Mouse (Mus musculus): Measurements from ENCODE around the gene Kntc1.
A peak's percentile ranks its signal among the peaks of the same experiment; 100 is the strongest.

Kntc1 gene

DNA sequence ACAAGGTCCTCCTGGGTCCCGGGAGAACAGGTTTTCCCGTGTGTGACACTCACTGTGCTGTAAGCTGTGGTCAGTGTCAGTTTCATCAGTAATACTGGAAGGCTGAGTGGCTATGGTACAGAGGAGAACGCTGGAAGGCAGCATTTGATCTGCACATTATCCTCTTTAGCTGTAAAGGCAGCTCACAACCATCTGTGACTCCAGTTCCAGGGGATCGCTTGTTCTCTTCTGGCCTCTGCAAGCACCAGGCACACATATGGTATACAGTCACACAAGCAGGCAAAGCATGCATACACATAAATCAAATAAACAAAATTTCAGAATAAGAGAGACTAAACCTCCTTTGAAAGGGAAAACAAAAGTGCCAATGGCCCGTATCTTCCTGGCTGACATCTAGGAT is 59.0 kb downstream of the Kntc1 start:
- no peak for DNase-seq (ENCODE audit: inconsistent ontology term)

DNA sequence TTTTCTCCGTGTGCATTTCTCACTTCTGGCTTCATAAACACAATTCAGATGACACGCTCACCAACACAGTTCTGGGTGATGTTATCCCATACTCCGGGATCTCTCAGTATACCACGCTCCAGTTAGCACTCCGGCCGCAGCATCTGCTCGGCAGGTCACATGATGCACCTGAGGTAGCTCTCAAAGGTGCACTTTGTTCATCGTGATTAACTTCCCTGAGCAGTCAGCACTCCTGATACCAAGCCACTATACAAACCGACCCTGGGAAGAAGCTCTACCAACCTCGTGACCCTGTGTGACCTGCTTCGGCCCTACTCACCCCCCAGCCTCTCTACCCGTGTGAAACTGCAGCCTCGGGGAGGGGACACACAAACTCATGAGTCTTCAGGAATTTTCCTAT is 59.6 kb downstream of the Kntc1 start:
- no peak for DNase-seq (ENCODE audit: inconsistent ontology term)

DNA sequence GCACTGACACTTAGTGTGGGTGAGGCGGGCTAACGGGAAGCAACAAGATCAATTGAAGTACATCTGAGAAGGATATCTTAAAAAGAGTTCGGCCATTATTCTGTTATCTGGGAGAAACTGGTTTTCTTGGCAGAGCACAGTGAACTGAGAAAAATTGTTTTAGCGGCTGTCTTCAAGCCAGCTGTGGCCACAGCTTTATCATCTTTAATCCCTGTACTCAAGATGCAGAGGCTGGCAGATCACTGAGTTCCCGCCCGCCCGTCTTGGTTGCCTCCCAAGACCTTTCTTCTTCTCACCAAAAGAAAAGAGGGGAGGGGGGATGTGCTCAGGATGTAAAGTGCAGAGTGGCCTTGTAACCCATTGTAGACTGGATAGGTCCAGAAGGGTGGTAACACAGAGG is 67.4 kb downstream of the Kntc1 start:
- DNase-seq (ENCODE audit: inconsistent ontology term), result no peak

DNA sequence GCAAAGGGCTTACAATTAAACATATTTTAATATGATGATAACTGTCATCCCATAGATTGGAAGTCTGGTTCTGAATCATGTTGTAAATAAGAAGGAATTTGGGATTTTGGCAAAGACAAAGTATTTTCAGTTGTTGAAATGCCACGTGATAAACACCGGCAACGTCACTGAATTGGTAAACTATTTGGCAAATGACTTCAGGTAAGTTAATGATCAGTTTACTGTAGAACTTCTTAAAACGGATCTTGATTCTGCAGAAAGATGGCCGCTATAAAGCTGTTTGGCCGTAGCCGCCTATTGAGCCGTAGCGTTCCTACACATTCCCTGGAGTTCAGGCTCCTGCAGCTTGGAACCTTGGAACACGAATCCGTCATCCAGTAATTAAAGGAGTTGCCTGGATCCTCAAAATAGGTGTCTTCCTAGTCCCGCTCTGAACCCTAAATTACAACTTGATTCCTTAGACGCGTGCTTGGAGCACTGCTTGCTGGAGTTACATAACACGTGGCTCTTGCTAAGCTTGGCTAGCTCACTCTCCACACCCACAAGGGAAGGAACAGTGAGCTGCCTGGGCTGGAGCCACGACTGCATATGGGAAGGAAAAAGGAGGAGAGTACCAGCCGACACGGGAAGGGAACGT is 69.5 kb downstream of the Kntc1 start:
- DNase-seq (ENCODE audit: inconsistent ontology term), result no peak

DNA sequence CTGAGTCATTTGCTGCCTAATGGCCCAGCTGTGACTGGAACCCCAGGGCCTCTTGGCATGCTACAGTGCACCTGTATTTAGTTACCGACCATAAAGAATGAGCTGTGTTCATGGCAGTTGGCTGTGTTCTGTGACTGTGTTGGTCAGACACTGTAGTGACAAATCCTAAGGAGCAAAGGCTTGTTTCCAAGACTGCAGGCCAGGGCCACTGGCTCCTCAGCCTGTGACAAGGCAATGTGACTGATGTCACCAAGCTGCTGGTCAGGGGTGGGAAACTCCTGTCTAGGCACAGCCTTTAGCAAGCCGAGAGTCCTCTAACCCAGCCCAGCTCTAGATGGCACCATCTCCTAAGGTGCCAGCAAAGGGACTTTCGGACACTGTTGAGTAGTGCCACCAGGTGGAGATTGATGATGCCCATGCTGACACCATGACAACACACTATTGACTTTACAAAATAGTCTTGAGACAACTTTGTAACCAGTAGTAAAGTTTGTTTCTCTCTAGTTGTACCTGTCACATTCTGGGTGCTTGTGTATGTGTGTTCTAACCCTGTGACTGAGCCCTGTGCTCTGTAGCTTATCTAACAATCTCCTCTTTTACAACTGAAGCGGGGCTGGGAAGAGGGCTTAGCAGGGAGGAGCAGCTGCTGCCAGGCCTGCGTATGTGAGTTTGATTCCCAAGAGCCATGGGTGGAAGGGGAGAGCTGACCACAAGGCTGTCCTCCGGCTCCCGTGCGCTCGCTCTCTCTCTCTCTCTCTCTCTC is 71.2 kb downstream of the Kntc1 start:
- DNase-seq (ENCODE audit: inconsistent ontology term), result no peak

DNA sequence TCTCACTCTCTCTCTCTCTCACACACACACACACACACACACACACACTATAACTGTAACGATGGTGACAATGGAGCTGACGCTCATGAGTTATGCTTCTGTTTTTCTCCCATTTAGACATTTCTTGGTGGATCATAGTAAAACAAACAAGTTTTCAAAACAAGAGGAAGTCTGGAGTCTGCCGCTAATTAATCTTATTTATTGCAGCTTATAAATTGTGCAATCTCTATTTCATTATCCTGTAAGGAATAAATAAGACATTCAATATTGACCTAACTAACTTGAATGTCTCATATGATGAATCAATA is 71.7 kb downstream of the Kntc1 start:
- DNase-seq (ENCODE audit: inconsistent ontology term), result no peak

DNA sequence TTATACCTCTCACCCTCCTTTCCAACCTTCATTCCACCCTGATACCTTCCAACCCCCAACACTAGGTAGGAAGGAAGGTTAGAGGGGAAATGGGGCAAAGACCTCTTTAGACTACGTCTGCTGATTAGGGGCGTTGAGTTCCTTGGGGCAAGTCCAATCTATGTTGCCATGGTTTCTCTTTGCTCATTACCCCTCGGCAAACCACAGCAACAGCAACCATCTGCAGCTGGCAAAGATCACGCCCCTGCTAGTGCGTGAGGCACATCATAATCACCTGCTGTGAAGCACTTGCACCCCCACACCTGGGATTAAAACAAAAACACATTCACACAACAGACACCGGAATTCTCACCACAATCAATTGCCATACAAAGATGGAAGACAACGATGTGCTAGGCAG is 73.2 kb downstream of the Kntc1 start:
- DNase-seq (ENCODE audit: inconsistent ontology term), result no peak

DNA sequence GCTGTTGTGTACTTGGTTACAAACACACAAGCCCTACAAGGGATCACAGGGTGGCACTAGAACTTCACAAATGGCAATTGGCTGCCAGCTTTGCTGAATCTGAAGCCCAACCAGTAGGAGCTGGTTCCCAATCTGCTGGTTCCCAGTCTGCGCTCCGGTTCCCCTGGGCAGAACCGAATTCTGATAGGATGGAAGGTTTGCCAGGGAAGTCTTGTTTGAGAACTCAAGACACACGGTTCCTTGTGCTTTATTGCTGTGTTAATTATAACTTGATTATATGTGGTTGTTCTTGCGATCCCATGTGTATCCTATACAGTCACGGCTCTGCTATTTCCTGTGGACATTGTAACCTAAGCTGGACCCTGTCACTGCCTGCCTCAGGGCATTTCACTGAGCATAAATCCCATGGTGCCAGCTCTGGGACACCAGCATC is 78.2 kb downstream of the Kntc1 start:
- peak; percentile 31 for DNase-seq (ENCODE audit: inconsistent ontology term)

DNA sequence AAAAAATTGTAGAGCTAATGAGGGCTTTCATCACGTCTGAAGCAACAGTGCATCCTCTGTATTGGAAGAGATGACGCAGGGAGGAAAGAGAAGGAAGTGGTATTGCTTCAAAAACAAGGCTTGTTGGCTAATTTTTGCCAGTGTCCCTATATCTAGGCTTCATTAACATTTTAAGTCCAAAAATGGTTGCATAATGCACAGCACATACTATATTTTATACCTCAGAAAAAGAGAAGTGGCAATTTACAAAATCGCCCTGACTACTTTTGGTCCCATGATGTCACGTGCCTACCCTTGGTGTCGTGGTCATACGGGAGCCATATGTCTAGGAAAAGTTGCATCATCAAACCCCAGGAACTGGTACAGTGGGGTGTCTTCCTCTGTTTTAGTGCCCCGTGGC is 82.8 kb downstream of the Kntc1 start:
- no peak for DNase-seq (ENCODE audit: inconsistent ontology term)

DNA sequence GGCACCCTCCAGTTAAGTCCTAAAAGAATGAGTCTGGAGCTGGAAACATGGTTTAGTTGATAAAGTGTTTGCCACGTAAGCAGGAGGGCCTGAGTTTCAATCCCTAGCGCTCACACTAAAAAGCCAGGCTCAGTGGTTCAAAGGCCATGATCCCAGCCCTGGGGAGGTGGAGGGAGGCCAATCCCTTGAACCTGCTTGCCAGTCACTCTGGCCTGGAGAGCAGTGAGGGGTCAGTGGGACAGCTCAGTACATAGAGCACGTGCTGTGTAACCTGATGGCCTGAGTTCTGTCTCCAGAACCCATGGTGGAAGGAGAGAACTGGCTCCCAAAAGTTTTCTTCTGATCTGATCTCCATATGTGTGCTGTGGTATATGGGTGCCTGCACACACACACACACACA is 85.3 kb downstream of the Kntc1 start:
- DNase-seq (ENCODE audit: inconsistent ontology term), result no peak

DNA sequence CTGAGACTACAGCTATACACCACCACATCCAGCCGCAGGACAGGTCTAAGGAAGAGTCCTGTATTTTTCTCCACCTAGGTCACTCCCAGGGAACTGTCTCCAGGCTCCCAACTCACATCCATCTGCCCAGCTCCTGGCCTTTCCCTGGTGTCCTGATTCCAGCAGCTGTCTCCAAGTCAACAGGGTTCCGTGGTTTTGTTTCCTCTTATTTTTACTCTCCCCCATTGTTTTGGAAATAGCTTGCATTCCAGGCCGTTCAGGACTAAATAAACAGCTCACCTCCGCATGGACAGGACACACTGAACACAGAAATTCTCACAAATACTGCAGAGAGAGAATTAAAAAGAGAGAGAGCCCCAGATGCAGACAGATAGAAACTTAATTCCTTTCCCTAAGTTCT is 87.9 kb downstream of the Kntc1 start:
- peak; percentile 74 for DNase-seq (ENCODE audit: inconsistent ontology term)

DNA sequence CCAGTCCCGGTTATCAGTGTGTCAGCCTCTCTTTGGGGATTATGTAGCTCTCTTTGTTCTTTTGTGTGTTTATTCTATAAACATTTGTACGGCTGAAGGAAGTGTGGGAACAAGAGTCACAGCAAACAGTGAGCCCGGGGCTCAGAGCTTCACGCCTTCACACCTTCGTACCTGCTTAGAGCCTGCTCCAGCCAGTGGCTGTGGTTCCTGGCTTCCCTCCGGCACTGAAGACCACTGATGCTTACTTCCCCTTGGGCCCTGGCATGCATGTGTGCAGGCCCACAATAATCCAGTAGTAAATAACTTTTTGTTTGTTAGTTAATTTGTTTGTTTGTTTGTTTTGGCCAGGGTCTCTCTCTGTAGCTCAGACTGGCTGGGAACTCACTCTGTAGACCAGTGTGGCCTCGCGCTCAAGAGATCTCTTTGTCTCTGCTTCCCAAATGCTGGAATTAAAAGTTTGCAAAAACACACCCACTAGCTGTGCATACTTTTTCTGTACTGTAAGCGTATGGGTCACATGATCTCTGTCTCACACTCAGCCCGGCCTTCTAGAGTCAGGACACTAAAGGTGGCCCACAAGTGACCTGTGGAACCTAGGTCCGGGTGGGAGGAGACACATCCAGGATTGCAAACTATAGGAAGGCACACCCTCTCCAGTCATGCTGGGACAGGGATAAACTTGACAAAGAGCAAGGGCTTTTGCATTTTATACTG is 92.9 kb downstream of the Kntc1 start:
- no peak for DNase-seq (ENCODE audit: inconsistent ontology term)

DNA sequence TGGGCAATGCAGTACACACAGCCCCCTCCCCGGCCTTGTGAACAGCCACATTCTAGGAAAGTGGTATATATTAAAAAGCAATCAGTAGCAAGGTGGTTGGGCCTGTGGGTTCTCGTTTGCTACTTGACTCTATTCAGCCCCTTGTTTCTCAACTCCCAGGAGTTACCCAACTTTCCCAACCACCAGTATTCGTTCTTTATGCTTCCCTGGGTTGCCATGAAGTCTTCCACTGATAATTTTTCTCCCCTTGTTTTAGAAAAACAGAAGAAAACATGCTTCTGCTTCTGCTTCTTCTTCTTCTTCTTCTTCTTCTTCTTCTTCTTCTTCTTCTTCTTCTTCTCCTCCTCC is 93.4 kb downstream of the Kntc1 start:
- DNase-seq (ENCODE audit: inconsistent ontology term), result no peak

DNA sequence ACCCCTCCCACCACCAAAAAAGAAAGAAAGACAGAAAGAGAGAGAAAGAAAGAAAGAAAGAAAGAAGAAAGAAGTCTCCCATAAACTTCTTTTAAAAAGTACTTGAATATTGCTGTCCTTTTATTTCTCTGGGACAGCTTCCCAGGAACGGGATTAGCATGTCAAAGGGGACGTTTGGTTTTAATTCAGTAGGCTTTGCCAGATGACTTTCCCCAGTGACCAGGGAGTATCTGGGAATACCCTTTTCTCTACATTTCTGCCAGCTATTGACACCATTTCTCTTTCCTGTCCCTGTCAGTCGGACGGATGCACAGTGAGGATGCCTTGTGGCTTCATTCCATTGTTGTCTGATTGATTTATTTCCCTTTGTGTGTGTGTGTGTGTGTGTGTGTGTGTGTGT is 94.3 kb downstream of the Kntc1 start:
- DNase-seq (ENCODE audit: inconsistent ontology term), result no peak

DNA sequence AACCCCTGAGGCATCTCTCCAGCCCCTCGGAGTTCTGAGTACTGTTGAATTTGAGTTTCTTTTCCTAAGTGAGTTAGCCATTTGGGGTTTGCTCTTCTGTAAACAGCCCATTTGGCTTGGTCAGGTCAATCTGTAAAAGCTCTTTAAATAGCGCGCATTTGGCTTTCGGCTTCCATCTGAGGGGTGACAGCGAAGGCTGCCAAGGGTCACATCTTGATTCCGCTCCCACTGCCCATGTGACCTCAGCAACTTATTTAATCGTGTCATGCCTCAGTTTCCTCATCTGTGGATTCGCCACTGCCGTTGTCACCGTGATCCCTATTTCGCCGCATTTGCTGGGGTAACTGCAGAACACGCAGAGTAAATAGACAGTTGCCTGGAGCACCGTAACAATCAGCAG is 94.8 kb downstream of the Kntc1 start:
- no peak for DNase-seq (ENCODE audit: inconsistent ontology term)

DNA sequence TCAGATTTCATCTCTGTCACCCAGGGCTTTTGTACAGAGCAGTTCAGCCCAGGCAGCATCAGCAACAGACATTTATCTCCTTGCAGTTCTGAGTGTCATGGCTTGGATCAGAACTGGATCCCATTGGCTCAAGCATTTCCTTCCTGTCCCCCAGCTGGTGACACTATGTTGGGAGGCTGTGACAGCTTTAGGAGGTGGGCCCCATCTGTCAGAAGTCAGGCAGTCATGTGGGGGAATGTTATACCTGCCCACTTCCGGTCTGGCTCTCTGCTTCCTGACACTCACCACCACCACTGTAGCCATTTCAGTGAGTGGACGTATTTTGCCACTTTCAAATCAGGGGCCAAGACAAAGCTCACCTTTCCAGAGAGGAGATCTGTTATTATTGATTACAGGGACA is 101.9 kb downstream of the Kntc1 start:
- no peak for DNase-seq (ENCODE audit: inconsistent ontology term)

DNA sequence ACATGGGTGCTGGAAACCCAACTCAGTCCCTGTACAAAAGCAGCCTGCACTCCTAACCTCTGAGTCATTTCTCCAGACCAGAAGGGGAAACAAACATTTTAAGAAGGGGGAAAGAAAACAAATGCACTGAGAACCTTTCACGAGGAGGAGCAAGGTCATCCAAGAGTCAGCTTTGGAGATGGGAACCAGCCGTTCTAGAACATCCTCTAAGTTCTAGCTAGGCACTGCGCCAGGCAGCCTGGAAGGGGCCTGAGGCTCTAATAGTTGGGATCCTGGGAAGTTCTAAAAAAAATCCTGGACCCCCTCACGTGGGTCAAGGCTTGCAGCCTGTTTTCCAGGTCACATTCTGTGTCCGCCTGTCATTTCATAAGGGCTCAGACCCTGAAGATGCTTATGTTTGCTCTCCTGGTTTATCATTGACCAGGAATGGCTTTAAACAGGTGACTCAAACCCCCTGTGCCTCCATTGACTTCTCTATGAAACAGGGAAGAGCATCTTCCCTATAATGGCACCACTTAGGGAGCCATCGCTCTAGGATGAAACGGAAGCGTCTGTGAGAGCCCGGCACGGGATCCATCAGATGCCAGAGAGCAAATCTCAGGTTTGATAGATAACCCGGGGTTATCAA is 104.5 kb downstream of the Kntc1 start:
- no peak for DNase-seq (ENCODE audit: inconsistent ontology term)

DNA sequence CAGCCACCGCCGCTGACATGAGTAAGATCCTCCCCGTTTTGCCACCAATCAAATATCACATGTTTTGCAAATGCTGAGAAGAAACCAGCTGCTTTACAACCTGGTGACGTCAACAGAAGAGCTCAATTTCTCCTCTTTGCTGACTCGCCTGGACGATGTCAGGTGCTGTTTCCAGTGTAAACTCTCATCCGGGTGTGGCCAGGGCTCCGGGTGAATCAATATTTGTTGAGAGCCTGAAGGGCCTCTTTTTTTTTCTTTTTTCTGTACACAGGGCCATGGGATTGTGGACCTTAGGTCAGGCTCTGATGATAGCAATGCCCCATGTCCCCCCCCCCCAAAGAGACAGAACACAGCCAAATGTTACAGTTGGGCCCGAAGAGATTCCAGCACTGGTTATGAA is 105.0 kb downstream of the Kntc1 start:
- DNase-seq (ENCODE audit: inconsistent ontology term), result no peak

DNA sequence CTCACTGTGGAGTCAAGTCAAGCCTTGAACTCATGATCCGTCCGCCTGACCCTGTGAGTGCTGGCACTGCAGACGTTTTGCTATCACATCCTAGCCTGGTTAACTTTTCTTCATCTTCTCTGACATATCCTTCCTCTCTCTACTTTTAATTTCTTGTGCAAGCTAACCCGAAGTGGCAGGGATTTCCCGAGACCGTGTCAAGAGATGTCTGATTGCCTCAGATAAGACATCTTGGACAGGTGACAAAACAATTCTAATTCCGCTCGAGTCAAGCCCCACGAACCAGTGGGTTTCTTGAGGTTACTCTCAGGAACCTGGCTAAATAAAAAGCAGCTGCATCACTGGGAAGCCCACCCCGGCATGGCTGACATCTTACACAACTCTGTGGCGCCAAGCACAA is 109.3 kb downstream of the Kntc1 start:
- DNase-seq (ENCODE audit: inconsistent ontology term), result no peak

DNA sequence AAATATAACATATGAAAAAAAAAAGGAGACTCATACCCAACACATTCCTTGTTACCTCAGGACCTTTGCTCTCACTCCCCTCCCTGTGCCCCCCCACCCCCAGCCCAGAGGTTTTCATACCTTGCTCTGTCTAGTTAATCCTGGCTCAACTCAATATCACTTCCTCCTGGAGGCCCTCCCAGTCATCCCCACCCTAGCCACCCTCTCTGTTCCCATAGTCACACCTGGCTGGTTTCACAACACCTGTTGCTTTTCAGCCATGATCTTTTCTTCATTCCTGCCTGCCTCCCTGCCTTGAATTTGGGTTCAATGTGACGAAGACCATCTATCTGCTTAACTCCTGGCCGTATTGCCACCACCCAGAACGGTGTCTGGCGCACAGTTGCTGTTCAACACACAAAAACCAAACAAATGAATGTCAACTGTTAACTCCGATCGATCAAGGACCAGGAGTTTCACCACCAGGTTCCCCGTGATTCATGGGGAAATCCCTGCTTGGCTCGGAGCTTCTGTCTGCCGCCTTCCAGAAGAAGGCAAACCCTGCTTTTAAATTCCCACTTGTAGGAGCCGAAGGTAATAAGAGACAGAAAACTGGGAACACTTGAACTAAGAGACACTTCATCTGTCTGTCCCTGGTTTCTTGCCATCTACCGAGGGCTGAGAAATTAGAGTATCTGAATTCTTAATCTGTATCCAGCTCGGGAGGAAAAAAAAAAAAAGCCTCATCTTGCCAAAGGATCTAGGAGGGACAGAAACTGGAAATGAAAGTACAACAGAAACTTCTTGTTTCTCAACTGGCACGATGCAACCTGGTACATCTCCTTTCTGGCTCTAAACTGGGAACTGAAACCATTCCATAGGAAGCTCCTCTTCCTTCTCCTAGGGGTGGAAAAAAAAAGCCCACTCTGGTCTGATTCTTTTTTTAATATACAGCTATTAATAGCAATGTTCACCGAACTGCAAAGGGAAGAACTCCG is 113.1 kb downstream of the Kntc1 start:
- no peak for DNase-seq (ENCODE audit: inconsistent ontology term)

DNA sequence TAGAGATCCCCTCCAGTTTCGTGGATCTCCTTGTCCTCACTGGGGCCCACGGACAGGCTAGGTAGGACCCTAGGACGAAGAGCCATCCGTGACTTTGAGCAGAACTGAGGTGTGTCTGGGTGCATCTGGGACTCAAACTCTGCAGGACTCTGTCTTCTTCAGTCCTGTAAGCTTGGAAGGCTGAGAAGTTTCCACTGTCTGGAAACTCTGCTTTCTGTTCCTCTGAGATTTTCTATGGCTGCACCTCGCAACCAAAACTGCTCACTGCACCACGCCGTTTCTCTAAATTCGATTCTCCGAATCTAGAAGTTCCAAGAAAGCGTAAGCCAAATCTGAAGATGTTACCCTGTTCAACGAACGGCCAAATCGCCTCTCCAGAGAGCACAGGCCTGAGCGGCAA is 114.4 kb downstream of the Kntc1 start:
- DNase-seq (ENCODE audit: inconsistent ontology term), result no peak

DNA sequence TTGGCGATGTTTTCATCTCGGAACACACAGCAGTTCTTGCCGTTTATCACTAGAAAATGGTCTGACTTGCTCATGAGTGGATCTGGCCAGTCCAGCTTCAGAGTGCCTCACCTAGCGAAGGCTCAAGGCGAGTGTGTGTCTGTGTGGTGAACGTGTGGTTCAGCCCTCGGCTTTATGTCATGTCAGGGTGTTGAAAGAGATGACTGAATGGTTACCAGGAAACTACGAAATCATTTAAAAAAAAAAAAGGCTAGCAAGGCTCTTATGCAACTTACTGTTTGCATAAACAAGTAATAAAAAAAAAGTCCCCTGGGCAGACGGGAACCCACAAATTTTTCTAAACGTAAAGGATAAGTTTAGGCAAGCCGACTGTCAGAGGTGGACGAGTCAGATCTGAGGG is 115.8 kb downstream of the Kntc1 start, which contains the start of gene Hcar2:
Gene Hcar2, minus strand, starts transcription at position 135 of the 400 bp plus-strand sequence.
- DNase-seq (ENCODE audit: inconsistent ontology term), result no peak
